Mouse (Mus musculus): ENCODE results near the gene Olfr447.
A peak's percentile ranks its signal among the peaks of the same experiment; 100 is the strongest.

- no peak for TF ChIP-seq POLR2A (IDR thresholded peaks at IDR 0.05; ENCODE audit: extremely low read depth, insufficient read depth, low read length)
- peak; percentile 12; the same call in 1 of the 2 replicates for TF ChIP-seq CTCF (IDR thresholded peaks at IDR 0.05; ENCODE audit: extremely low read depth, insufficient read depth, low read length)
Observed at GRCm38 (mm10) chr6:42860222-42860819, 48.4 kb upstream of the Olfr447 start.
